Mouse (Mus musculus): ENCODE measurements around the gene Zfp68. TPM values are rescaled to one million over a fixed set of nuclear protein-coding genes. Genes with fewer than 3 reads are reported as not detected.

Zfp68 gene
- 78.4 and 78.6 TPM in 2 replicates for polyA plus RNA-seq (2015; fragmentation: Nextera tagmentation; extraction: Ambion mirVana)

GRCm38 (mm10) chr5:138619211-138620128 lies at the start of gene Zfp68:
Gene Zfp68 (minus strand): TSS chr5:138619761.
- Histone ChIP-seq H3K4me1 (peaks cover 30% of the 10 kb centered on the region), H3K9me3 (peaks cover 22% of the 10 kb centered on the region), H3K27ac (peak within 1 kb of the TSS; percentile 100), H3K27me3 (replicated peaks) (no peaks in the 10 kb centered on the region), H3K9ac (peak within 1 kb of the TSS; percentile 99), H3K4me2 (peak within 1 kb of the TSS; percentile 42), H3K4me3 (peak within 1 kb of the TSS; percentile 97), H3K36me3 (replicated peaks) (peaks cover 31% of the 10 kb centered on the region)
- WGBS = under 1% methylated on average over 43 of the region's 43 CpGs
- ATAC-seq (replicated peaks) = peak; percentile 96

GRCm38 (mm10) chr5:138658922-138659321 lies 39.4 kb upstream of the Zfp68 start:
- no peaks in the 10 kb centered on the region for H3K4me1 ChIP-seq
- no peak overlapping the region for H3K4me2 ChIP-seq
- no peak overlapping the region for H3K4me3 ChIP-seq
- 10% methylated on average over 5 of the region's 5 CpGs for WGBS
- no peak overlapping the region for H3K27ac ChIP-seq
- no peak overlapping the region for H3K9ac ChIP-seq
- H3K27me3 ChIP-seq (replicated peaks) = no peaks in the 10 kb centered on the region
- 0 out of 2 replicates have a peak, but pooled peaks have one; percentile 30 for ATAC-seq (replicated peaks)
- no peaks in the 10 kb centered on the region for H3K9me3 ChIP-seq
- H3K36me3 ChIP-seq (replicated peaks) = no peaks in the 10 kb centered on the region

- no peak overlapping the region for H3K27ac ChIP-seq
- 33% methylated on average over 6 of the region's 6 CpGs for WGBS
- H3K4me2 ChIP-seq = no peak overlapping the region
- ATAC-seq (replicated peaks) = peak; percentile 58
- no peaks in the 10 kb centered on the region for H3K4me1 ChIP-seq
- H3K36me3 ChIP-seq (replicated peaks) = no peaks in the 10 kb centered on the region
- no peaks in the 10 kb centered on the region for H3K9me3 ChIP-seq
- no peaks in the 10 kb centered on the region for H3K27me3 ChIP-seq (replicated peaks)
- no peak overlapping the region for H3K4me3 ChIP-seq
- H3K9ac ChIP-seq = no peak overlapping the region
Observed at GRCm38 (mm10) chr5:138657854-138658253, 38.3 kb upstream of the Zfp68 start.

GRCm38 (mm10) chr5:138657407-138657806 lies 37.8 kb upstream of the Zfp68 start:
- Histone ChIP-seq H3K36me3 (replicated peaks) (no peaks in the 10 kb centered on the region), H3K9me3 (no peaks in the 10 kb centered on the region), H3K4me2 (no peak overlapping the region), H3K27ac (no peak overlapping the region), H3K4me3 (no peak overlapping the region), H3K9ac (no peak overlapping the region), H3K27me3 (replicated peaks) (no peaks in the 10 kb centered on the region), H3K4me1 (no peaks in the 10 kb centered on the region)
- no peak for ATAC-seq (replicated peaks)
- WGBS = 93% methylated on average over 3 of the region's 3 CpGs

- Histone ChIP-seq H3K9ac (no peak overlapping the region), H3K9me3 (no peaks in the 10 kb centered on the region), H3K4me1 (no peaks in the 10 kb centered on the region), H3K27me3 (replicated peaks) (no peaks in the 10 kb centered on the region), H3K27ac (peak overlapping the region; percentile 21; the same call in 1 of the 2 replicates), H3K4me2 (no peak overlapping the region), H3K4me3 (no peak overlapping the region), H3K36me3 (replicated peaks) (no peaks in the 10 kb centered on the region)
- 11% methylated on average over 2 of the region's 2 CpGs for WGBS
- ATAC-seq (replicated peaks) = peak; percentile 90
Observed at GRCm38 (mm10) chr5:138656477-138657156, 37.1 kb upstream of the Zfp68 start.

- no peak for ATAC-seq (replicated peaks)
- no peak overlapping the region for H3K9ac ChIP-seq
- H3K36me3 ChIP-seq (replicated peaks) = peaks cover 14% of the 10 kb centered on the region; the same call in 1 of the 2 replicates
- WGBS = 95% methylated on average over 1 of the region's 1 CpGs
- H3K4me2 ChIP-seq = no peak overlapping the region
- H3K4me3 ChIP-seq = no peak overlapping the region
- no peaks in the 10 kb centered on the region for H3K4me1 ChIP-seq
- no peak overlapping the region for H3K27ac ChIP-seq
- H3K27me3 ChIP-seq (replicated peaks) = no peaks in the 10 kb centered on the region
- no peaks in the 10 kb centered on the region for H3K9me3 ChIP-seq
Observed at GRCm38 (mm10) chr5:138652911-138653310, 33.4 kb upstream of the Zfp68 start.

- Histone ChIP-seq H3K4me2 (no peak overlapping the region), H3K9me3 (no peaks in the 10 kb centered on the region), H3K4me1 (no peaks in the 10 kb centered on the region), H3K27ac (no peak overlapping the region), H3K9ac (no peak overlapping the region), H3K4me3 (no peak overlapping the region), H3K27me3 (replicated peaks) (no peaks in the 10 kb centered on the region), H3K36me3 (replicated peaks) (peaks cover 45% of the 10 kb centered on the region)
- WGBS = 98% methylated on average over 3 of the region's 3 CpGs
- ATAC-seq (replicated peaks) = no peak
Observed at GRCm38 (mm10) chr5:138641761-138642160, 22.2 kb upstream of the Zfp68 start.

GRCm38 (mm10) chr5:138641081-138641480 lies 21.5 kb upstream of the Zfp68 start:
- H3K4me3 ChIP-seq = no peak overlapping the region
- H3K27ac ChIP-seq = no peak overlapping the region
- no peak for ATAC-seq (replicated peaks)
- H3K9me3 ChIP-seq = no peaks in the 10 kb centered on the region
- no peak overlapping the region for H3K9ac ChIP-seq
- no peaks in the 10 kb centered on the region for H3K4me1 ChIP-seq
- H3K27me3 ChIP-seq (replicated peaks) = no peaks in the 10 kb centered on the region
- 94% methylated on average over 3 of the region's 3 CpGs for WGBS
- no peak overlapping the region for H3K4me2 ChIP-seq
- H3K36me3 ChIP-seq (replicated peaks) = peaks cover 46% of the 10 kb centered on the region

GRCm38 (mm10) chr5:138636486-138636885 lies 16.9 kb upstream of the Zfp68 start:
- Histone ChIP-seq H3K27me3 (replicated peaks) (no peaks in the 10 kb centered on the region), H3K9me3 (no peaks in the 10 kb centered on the region), H3K27ac (no peak overlapping the region), H3K4me1 (no peaks in the 10 kb centered on the region), H3K4me2 (no peak overlapping the region), H3K9ac (no peak overlapping the region), H3K36me3 (replicated peaks) (peaks cover 35% of the 10 kb centered on the region), H3K4me3 (no peak overlapping the region)
- no peak for ATAC-seq (replicated peaks)
- 94% methylated on average over 2 of the region's 2 CpGs for WGBS

GRCm38 (mm10) chr5:138623478-138623875 lies 3.9 kb upstream of the Zfp68 start:
- Histone ChIP-seq H3K9ac (peak overlapping the region; percentile 95), H3K9me3 (no peaks in the 10 kb centered on the region), H3K27ac (peak overlapping the region; percentile 98), H3K4me1 (peaks cover 33% of the 10 kb centered on the region), H3K27me3 (replicated peaks) (no peaks in the 10 kb centered on the region), H3K36me3 (replicated peaks) (no peaks in the 10 kb centered on the region), H3K4me3 (peak overlapping the region; percentile 89), H3K4me2 (peak overlapping the region; percentile 72)
- no peak for ATAC-seq (replicated peaks)
- WGBS = 7% methylated on average over 3 of the region's 3 CpGs

GRCm38 (mm10) chr5:138622645-138623477 lies 3.3 kb upstream of the Zfp68 start, which contains the start of gene A430033K04Rik:
Gene A430033K04Rik (plus strand): TSS chr5:138622859.
- Histone ChIP-seq H3K9ac (peak within 1 kb of the TSS; percentile 95), H3K27ac (peak within 1 kb of the TSS; percentile 98), H3K27me3 (replicated peaks) (no peaks in the 10 kb centered on the region), H3K36me3 (replicated peaks) (0 out of 2 replicates have a peak, but pooled peaks cover under 1% of the 10 kb centered on the region), H3K4me1 (peaks cover 39% of the 10 kb centered on the region), H3K4me3 (peak within 1 kb of the TSS; percentile 89), H3K9me3 (no peaks in the 10 kb centered on the region; the same call in 1 of the 2 replicates), H3K4me2 (peak within 1 kb of the TSS; percentile 72)
- under 1% methylated on average over 30 of the region's 30 CpGs for WGBS
- ATAC-seq (replicated peaks) = peak; percentile 94
